Mouse (Mus musculus) bone marrow, adult 2 months (tissue): ENCODE measurements at regions not wholly inside any gene's neighbourhood (a gene's known extent, or its start where the extent isn't known, plus 50 kb on each side); places are given as distances from the start of the nearest gene placed in this dataset.

Source experiments
- CTCF ChIP-seq: fragments of 200-500 bp; IDR thresholded peaks from 2 replicates; pipeline ENCODE4 v1.5.1; 2011; ENCODE audit warnings: low read length, control low read depth; ENCODE audit not compliant: control insufficient read depth, insufficient read depth
- POLR2A ChIP-seq: fragments of 200-500 bp; IDR thresholded peaks from 2 replicates; pipeline ENCODE4 v1.6.1; 2011; ENCODE audit warnings: low read depth, mild to moderate bottlenecking, control low read depth, low read length, borderline replicate concordance; ENCODE audit not compliant: control insufficient read depth

- no peak for TF ChIP-seq POLR2A
- no peak for TF ChIP-seq CTCF
Measured at GRCm38 (mm10) chr3:15175811-15176210, 156.3 kb downstream of the Gm9733 start.
